Mouse (Mus musculus) liver, embryonic 11.5 days (tissue): ENCODE data around the gene Olfr768. TPM values are rescaled to one million over a fixed set of nuclear protein-coding genes. Genes with fewer than 3 reads are reported as not detected.
"Not testable (repeated sequence)": the region's sequence is repeated elsewhere in the genome, so short reads cannot be mapped to it uniquely, and the experiment has no call there.

Source experiments
- ATAC-seq: fragments of 200-750 bp; cut with Nextera tagmentation; replicated peaks from 2 replicates; pipeline ENCODE4 v1.8.0; 2017; ENCODE audit warnings: moderate number of reproducible peaks, mild to moderate bottlenecking, moderate TSS enrichment, moderate library complexity; ENCODE audit not compliant: low FRiP score
- DNase-seq: peaks from one replicate; pipeline ENCODE4 v3.0.0-alpha.2; 2017; ENCODE audit warnings: low spot score
- H3K27ac ChIP-seq: fragments of 300-500 bp; sonication (generic); 2 replicates; pipeline ENCODE4 v1.5.1; 2014; ENCODE audit warnings: mild to moderate bottlenecking, low read depth, low read length, control low read depth
- H3K27me3 ChIP-seq: fragments of 300-500 bp; sonication (generic); replicated peaks from 2 replicates; pipeline ENCODE4 v1.6.1; 2014; ENCODE audit warnings: low read length, mixed read lengths; ENCODE audit not compliant: control insufficient read depth, insufficient read depth
- H3K36me3 ChIP-seq: fragments of 300-500 bp; sonication (generic); 2 replicates; pipeline ENCODE4 v1.6.1; 2014; ENCODE audit warnings: mild to moderate bottlenecking, low read length, moderate library complexity, mixed read lengths; ENCODE audit not compliant: control insufficient read depth, insufficient read depth
- H3K4me1 ChIP-seq: fragments of 300-500 bp; sonication (generic); replicated peaks from 2 replicates; pipeline ENCODE4 v1.6.1; 2014; ENCODE audit warnings: low read length, mixed read lengths; ENCODE audit not compliant: control insufficient read depth, insufficient read depth
- H3K4me2 ChIP-seq: fragments of 300-500 bp; sonication (generic); 2 replicates; pipeline ENCODE4 v1.6.1; 2014; ENCODE audit warnings: mild to moderate bottlenecking, control low read depth, moderate library complexity
- H3K4me3 ChIP-seq: fragments of 300-500 bp; sonication (generic); 2 replicates; pipeline ENCODE4 v1.5.1; 2014; ENCODE audit warnings: low read depth, low read length, control low read depth
- H3K9ac ChIP-seq: fragments of 300-500 bp; sonication (generic); 2 replicates; pipeline ENCODE4 v1.6.1; 2014; ENCODE audit warnings: low read depth, low read length, control low read depth
- H3K9me3 ChIP-seq: fragments of 300-500 bp; sonication (generic); 2 replicates; pipeline ENCODE4 v1.6.1; 2016; ENCODE audit warnings: low read length, inconsistent platforms, mixed read lengths; ENCODE audit not compliant: control insufficient read depth
- WGBS: fragments of 180-500 bp; shearing (Covaris S2); extraction: QIAGEN DNeasy Blood & Tissue Kit; methylation state at CpG from one replicate; pipeline ENCODE4 v1.1.7; 2014; 5-methylcytosine and 5-hydroxymethylcytosine counted together
- polyA plus RNA-seq: library from polyadenylated mRNA; unstranded; fragments of >200 nt; fragmentation: Nextera tagmentation; extraction: Ambion mirVana; gene quantifications from 2 replicates; pipeline ENCODE4 v1.2.1, GENCODE M21; 2014

Gene Olfr768
- not detected in 2 replicates for polyA plus RNA-seq

- Histone ChIP-seq H3K9ac (no peak within 1 kb of the TSS), H3K9me3 (no peaks in the 10 kb centered on the region), H3K27ac (no peak within 1 kb of the TSS), H3K4me2 (no peak within 1 kb of the TSS), H3K27me3 (no peaks in the 10 kb centered on the region), H3K4me3 (no peak within 1 kb of the TSS), H3K36me3 (no peaks in the 10 kb centered on the region), H3K4me1 (no peaks in the 10 kb centered on the region)
- 71% methylated on average over 1 of the region's 1 CpGs for WGBS
- DNase-seq: no peak
- no peak for ATAC-seq
Observed at GRCm38 (mm10) chr10:129099275-129099674, at the start of gene Olfr768. TSS of gene Olfr768 (minus strand) at chr10:129099375.

- Histone ChIP-seq H3K36me3 (no peaks in the 10 kb centered on the region), H3K4me3 (no peak within 1 kb of the TSS), H3K4me2 (no peak within 1 kb of the TSS), H3K9me3 (no peaks in the 10 kb centered on the region), H3K4me1 (no peaks in the 10 kb centered on the region), H3K27ac (no peak within 1 kb of the TSS), H3K9ac (no peak within 1 kb of the TSS), H3K27me3 (no peaks in the 10 kb centered on the region)
- DNase-seq (no peak), ATAC-seq (no peak)
- WGBS: 84% methylated on average over 2 of the region's 2 CpGs
Observed at GRCm38 (mm10) chr10:129138898-129139297, 39.7 kb upstream of the Olfr768 start, which contains the start of gene Olfr770. TSS of gene Olfr770 (minus strand) at chr10:129138998.

- no peak for ATAC-seq
- H3K4me2 ChIP-seq: no peak within 1 kb of the TSS
- no peak within 1 kb of the TSS for H3K9ac ChIP-seq
- no peaks in the 10 kb centered on the region for H3K4me1 ChIP-seq
- no peaks in the 10 kb centered on the region for H3K27me3 ChIP-seq
- WGBS: 82% methylated on average over 2 of the region's 2 CpGs
- H3K27ac ChIP-seq: no peak within 1 kb of the TSS
- no peaks in the 10 kb centered on the region for H3K9me3 ChIP-seq
- no peak within 1 kb of the TSS for H3K4me3 ChIP-seq
- DNase-seq: no peak
- no peaks in the 10 kb centered on the region for H3K36me3 ChIP-seq
Observed at GRCm38 (mm10) chr10:129117761-129118160, 18.6 kb upstream of the Olfr768 start, which contains the start of gene Olfr769. TSS of gene Olfr769 (minus strand) at chr10:129117861.

GRCm38 (mm10) chr10:129115146-129115545, 16.0 kb upstream of the Olfr768 start:
- Histone ChIP-seq H3K9ac (no peak overlapping the region), H3K27me3 (no peaks in the 10 kb centered on the region), H3K4me3 (no peak overlapping the region), H3K4me1 (no peaks in the 10 kb centered on the region), H3K27ac (no peak overlapping the region), H3K9me3 (peaks cover 5% of the 10 kb centered on the region; the same call in 1 of the 2 replicates), H3K36me3 (no peaks in the 10 kb centered on the region), H3K4me2 (no peak overlapping the region)
- ATAC-seq (no peak), DNase-seq (no peak)
- WGBS: 90% methylated on average over 3 of the region's 3 CpGs

- ATAC-seq: no peak
- Histone ChIP-seq H3K9ac (no peak overlapping the region), H3K4me2 (no peak overlapping the region), H3K9me3 (no peaks in the 10 kb centered on the region), H3K27me3 (no peaks in the 10 kb centered on the region), H3K4me3 (no peak overlapping the region), H3K27ac (no peak overlapping the region), H3K36me3 (no peaks in the 10 kb centered on the region), H3K4me1 (no peaks in the 10 kb centered on the region)
- DNase-seq: no peak
- 43% methylated on average over 3 of the region's 3 CpGs for WGBS
Observed at GRCm38 (mm10) chr10:129101231-129101630, 2.1 kb upstream of the Olfr768 start.

GRCm38 (mm10) chr10:129082810-129083209, 16.4 kb downstream of the Olfr768 start, which contains the start of gene Olfr767:
TSS of gene Olfr767 (minus strand) at chr10:129082910.
- H3K27me3 ChIP-seq, H3K27ac ChIP-seq, H3K9me3 ChIP-seq, H3K4me1 ChIP-seq, H3K4me2 ChIP-seq, H3K9ac ChIP-seq, ATAC-seq, H3K4me3 ChIP-seq, H3K36me3 ChIP-seq, DNase-seq: not testable (repeated sequence)

GRCm38 (mm10) chr10:129068877-129069276, 30.3 kb downstream of the Olfr768 start, which contains the start of gene Olfr766-ps1:
TSS of gene Olfr766-ps1 (minus strand) at chr10:129068977.
- H3K9ac ChIP-seq: no peak within 1 kb of the TSS
- H3K4me1 ChIP-seq: no peaks in the 10 kb centered on the region
- H3K4me2 ChIP-seq: no peak within 1 kb of the TSS
- DNase-seq: no peak
- no peaks in the 10 kb centered on the region for H3K9me3 ChIP-seq
- WGBS: 76% methylated on average over 2 of the region's 2 CpGs
- no peak within 1 kb of the TSS for H3K4me3 ChIP-seq
- no peaks in the 10 kb centered on the region for H3K27me3 ChIP-seq
- H3K36me3 ChIP-seq: no peaks in the 10 kb centered on the region
- no peak for ATAC-seq
- H3K27ac ChIP-seq: no peak within 1 kb of the TSS

- H3K9me3 ChIP-seq, ATAC-seq, H3K9ac ChIP-seq, H3K27ac ChIP-seq, H3K27me3 ChIP-seq, H3K4me2 ChIP-seq, H3K36me3 ChIP-seq, H3K4me3 ChIP-seq, H3K4me1 ChIP-seq, DNase-seq: not testable (repeated sequence)
Observed at GRCm38 (mm10) chr10:129049898-129050297, 49.3 kb downstream of the Olfr768 start, which contains the start of gene Olfr765. TSS of gene Olfr765 (minus strand) at chr10:129049998.
